Mouse (Mus musculus) ovary, adult 18-20 months (tissue): ENCODE measurements around the gene Pknox2.

Source experiments
- DNase-seq: peaks from one replicate; pipeline ENCODE4 v3.0.0; 2022; ENCODE audit warnings: low spot score, mixed read lengths

Gene Pknox2

DNA sequence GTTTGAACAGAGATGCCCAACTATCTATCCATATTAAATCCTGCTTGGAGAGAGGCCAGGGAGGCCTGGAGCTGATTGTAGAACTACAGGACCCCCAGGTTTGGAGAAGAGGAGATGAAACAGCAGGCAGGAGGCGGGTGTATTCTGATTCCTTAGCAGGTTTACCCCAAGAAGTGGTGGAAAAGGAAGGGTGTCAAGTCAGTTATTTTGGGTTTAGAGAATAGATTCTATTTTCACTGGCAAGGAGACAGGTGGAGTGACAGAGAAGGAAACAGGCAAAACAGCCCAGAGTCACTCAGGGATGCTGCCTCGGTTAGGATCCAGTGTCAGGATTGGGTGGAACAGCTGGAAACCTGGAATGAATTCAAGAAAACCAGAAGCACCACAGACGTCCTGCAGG, 263.6 kb downstream of the Pknox2 start:
- DNase-seq = no peak

DNA sequence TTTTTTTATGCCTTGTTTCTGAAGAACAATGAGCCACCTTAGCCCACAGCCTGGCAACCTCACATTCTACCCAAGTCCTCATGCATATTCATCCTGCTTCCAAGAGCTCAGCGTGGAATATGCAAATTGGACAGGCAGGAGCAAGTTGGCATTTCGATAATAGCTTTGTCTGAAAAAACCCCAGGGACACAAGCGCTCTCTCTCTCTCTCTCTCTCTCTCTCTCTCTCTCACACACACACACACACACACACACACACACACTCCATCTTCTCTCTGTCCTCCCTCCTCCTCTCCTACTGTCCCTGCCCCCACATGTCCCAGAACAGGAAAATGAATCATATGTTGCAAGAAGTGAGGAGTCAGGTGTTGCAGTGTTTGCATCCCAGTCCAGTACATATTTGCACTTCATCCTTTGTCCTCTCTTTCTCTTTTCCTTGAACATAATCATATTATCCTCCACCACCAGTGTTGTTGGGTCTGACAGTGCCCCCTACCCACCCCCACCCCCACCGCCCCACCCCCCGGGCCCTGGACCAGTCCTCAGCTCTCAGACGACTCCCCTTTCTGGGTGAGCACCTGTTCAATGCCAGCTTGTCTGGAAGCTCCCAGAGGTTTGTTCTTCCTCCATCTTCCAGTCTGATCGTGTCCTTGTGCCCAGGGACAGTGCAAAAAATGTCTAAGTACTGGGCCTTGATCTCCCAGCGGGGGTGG, 265.0 kb downstream of the Pknox2 start:
- no peak for DNase-seq

GRCm38 (mm10) chr9:36881615-36882014, 265.6 kb downstream of the Pknox2 start:
- DNase-seq = no peak

- DNase-seq = no peak
Measured at GRCm38 (mm10) chr9:36876787-36877186, 270.4 kb downstream of the Pknox2 start.

DNA sequence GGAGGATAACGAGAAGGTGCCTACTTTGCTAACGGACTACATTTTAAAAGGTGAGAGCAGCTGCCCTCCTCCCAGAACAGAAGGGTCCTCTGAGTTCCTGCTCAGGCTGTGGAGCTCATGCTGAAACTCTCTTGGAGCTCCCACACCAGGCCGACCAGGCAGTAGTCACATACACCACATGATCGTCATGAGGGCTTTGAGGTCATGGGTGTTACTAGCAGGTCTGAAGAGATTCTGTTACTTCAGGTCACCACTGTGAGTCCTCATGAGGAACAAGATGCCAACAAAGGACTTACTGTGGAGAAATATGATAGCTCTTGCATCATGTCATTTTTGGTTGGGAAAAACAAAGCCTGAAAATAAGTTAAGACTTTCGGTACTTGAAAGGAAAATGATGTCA, 270.9 kb downstream of the Pknox2 start:
- no peak for DNase-seq

DNA sequence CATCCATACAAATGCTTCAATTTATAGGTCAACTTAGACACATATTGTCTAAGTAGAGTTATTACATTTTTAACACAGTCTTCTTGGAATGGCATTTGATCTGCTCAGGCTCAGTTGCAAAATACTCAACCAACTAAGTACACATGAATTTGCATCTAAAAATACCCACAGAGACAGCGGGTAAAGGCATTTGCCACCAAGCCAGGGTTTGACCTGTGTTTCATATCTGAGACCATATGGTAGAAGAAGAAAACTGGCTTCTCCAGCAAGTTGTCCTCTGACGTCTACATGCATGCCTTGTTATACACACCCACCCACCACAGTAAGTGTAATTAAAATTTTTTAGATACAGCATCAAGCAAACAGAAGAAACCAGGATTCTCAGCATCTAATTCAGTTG, 273.4 kb downstream of the Pknox2 start:
- DNase-seq = no peak

- no peak for DNase-seq
Measured at GRCm38 (mm10) chr9:36870263-36870662, 276.9 kb downstream of the Pknox2 start.

- no peak for DNase-seq
Measured at GRCm38 (mm10) chr9:36868662-36869061, 278.5 kb downstream of the Pknox2 start.

DNA sequence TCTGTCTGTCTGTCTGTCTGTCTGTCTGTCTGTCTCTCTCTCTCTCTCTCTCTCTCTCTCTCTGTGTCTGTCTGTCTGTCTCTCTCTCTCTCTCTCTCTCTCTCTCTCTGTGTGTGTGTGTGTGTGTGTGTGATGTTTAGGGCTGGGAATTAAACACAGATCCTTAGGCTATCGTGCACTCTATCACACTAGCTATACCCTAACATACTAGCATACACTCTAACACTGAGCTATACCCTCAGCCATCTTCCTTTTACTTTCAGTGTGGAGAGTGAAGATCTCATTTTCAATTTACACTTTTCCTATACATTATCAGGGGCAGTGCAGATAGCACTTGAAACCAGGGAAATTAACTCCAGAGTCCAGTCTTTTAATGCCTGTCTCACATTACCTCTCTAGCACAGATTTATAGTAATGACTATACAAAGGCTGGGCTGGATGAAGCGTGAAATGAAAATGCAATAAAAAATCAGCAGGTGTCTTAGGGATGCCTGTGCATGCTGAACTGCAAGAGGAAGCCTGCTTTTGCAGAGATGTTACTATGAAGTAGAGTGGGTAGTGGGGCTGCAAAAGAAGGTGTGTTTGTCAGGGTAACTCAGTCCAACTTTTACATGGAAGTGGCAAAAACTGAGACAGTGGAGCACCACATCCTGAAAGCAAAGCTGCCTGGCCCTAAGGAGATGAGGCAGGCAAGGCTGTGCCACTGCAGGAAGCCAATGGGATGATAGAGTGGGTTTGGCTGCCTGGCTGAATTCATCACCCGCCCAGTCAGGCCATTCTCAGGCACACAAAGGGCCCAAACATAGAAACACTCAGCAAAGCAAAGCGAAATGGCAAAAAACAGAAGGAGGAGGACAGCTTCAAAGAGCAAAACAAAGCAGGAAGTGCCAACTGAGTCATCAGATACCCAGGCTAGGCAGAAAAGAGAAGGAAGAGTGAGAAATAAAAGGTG, 282.1 kb downstream of the Pknox2 start:
- no peak for DNase-seq

DNA sequence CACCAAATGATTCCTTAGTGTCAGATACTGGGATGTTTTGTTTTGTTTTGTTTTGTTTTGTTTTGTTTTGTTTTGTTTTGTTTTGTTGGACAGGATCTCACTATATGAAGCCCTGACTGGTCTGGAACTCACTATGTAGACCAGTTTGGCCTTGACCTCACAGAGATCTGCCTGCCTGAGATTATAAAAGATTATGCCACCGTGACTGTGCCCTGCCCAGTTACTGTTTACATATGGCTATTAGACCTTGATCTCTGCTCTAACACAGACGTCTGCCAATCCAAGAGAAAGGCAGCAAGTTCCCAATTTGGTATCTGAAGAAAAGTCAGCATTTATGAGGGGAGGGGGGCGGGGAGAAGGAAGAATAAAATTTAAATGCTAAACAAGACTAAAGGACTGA, 283.5 kb downstream of the Pknox2 start:
- no peak for DNase-seq

- DNase-seq = no peak
Measured at GRCm38 (mm10) chr9:36862576-36862975, 284.6 kb downstream of the Pknox2 start.

- no peak for DNase-seq
Measured at GRCm38 (mm10) chr9:36858677-36859076, 288.5 kb downstream of the Pknox2 start.

DNA sequence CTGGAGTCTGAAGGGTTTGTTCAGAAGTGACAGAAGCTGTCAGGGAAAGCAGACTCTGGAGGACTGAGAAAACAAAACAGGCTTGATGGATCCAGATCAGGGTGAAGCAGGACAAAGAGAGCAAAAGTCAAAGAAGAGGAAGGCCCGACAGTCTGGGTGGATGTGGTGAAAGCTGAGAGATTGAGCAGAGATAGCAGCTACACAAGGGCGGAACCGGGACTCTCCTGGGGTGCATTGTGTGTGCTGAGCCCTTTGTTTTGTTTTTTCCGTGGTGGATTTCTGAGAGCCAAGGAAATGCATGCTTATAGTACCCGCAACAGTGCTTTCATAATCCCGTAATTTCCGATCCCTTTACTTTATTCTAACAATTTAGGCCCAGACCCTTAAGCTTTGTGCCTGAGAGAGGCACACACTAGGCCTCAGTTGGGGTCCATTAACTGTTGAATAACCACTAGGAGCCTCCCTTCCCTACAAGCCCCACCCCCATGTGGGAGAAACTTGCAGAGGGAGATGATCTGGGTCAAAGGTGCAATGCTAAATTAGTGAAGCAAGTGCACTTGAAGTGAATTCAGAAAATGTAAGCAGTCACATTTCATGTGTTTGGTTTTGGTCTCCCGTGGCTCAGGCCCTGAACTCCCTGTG, 289.6 kb downstream of the Pknox2 start:
- DNase-seq = no peak

DNA sequence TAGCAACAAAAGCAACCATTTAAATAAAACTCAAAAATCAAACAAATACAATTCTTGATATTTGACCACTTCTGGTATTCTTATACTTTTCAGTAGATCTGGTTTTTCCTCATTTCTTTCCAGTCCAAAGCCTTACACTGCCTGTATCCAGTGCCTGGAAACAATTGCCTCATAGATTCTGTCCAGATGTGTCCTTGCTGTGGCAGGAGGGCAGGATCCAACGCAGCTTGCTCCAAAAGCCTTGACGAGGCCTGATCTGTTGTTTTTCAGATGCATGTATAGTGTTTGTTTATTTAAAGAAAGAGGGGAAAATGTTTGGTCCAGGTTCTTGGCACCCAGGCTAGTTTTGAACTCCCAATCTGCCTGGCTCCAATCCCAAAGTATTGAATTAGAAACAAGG, 290.9 kb downstream of the Pknox2 start:
- no peak for DNase-seq

GRCm38 (mm10) chr9:36852175-36852574, 295.0 kb downstream of the Pknox2 start:
- no peak for DNase-seq

GRCm38 (mm10) chr9:36850091-36850490, 297.1 kb downstream of the Pknox2 start:
- DNase-seq = no peak

GRCm38 (mm10) chr9:36848661-36849060, 298.5 kb downstream of the Pknox2 start:
- no peak for DNase-seq

GRCm38 (mm10) chr9:36846346-36846745, 300.9 kb downstream of the Pknox2 start:
- DNase-seq = no peak
